Mouse (Mus musculus): ENCODE measurements around the gene March7. TPM values are rescaled to one million over a fixed set of nuclear protein-coding genes. Genes with fewer than 3 reads are reported as not detected.
A peak's percentile ranks its signal among the peaks of the same experiment; 100 is the strongest.

March7 gene
- total and polyA plus RNA-seq, 2 experiments from 2014 or later: 57.5 to 81.2 TPM

GRCm38 (mm10) chr2:60200051-60200562 lies 9.6 kb upstream of the March7 start:
- H3K36me3 ChIP-seq (ENCODE audit: insufficient read depth, low read length): no peaks in the 10 kb centered on the region
- DNase-seq (ENCODE audit: low spot score) (no peak), ATAC-seq (no peak)
- H3K4me3 ChIP-seq (ENCODE audit: low read length): no peak overlapping the region
- H3K27ac ChIP-seq: no peak overlapping the region
- WGBS: 95% methylated on average over 5 of the region's 5 CpGs
- no peak for TF ChIP-seq CTCF (IDR thresholded peaks at IDR 0.05; ENCODE audit: low read depth)
- no peak overlapping the region for H3K9ac ChIP-seq (replicated peaks; ENCODE audit: low read length)
- no peaks in the 10 kb centered on the region for H3K27me3 ChIP-seq (ENCODE audit: insufficient read depth, low read length)
- no peak overlapping the region for H3K4me2 ChIP-seq (ENCODE audit: low read depth, low read length)
- H3K9me3 ChIP-seq (ENCODE audit: low read length): no peaks in the 10 kb centered on the region
- no peaks in the 10 kb centered on the region for H3K4me1 ChIP-seq (ENCODE audit: insufficient read depth, low read length)

- TF ChIP-seq CTCF (IDR thresholded peaks at IDR 0.05; ENCODE audit: low read depth): peak; percentile 71
- no peak overlapping the region for H3K4me2 ChIP-seq (ENCODE audit: low read depth, low read length)
- H3K9ac ChIP-seq (replicated peaks; ENCODE audit: low read length): no peak overlapping the region
- H3K36me3 ChIP-seq (ENCODE audit: insufficient read depth, low read length): no peaks in the 10 kb centered on the region
- no peaks in the 10 kb centered on the region for H3K9me3 ChIP-seq (ENCODE audit: low read length)
- H3K27me3 ChIP-seq (ENCODE audit: insufficient read depth, low read length): no peaks in the 10 kb centered on the region
- ATAC-seq (no peak), DNase-seq (ENCODE audit: low spot score) (peak; percentile 60)
- no peak overlapping the region for H3K4me3 ChIP-seq (ENCODE audit: low read length)
- no peaks in the 10 kb centered on the region for H3K4me1 ChIP-seq (ENCODE audit: insufficient read depth, low read length)
- 56% methylated on average over 8 of the region's 8 CpGs for WGBS
- H3K27ac ChIP-seq: no peak overlapping the region
Observed at GRCm38 (mm10) chr2:60200667-60201066, 9.0 kb upstream of the March7 start.

- Histone ChIP-seq H3K4me1 (ENCODE audit: insufficient read depth, low read length) (0 out of 2 replicates have a peak, but pooled peaks cover 5% of the 10 kb centered on the region), H3K27me3 (ENCODE audit: insufficient read depth, low read length) (no peaks in the 10 kb centered on the region), H3K4me3 (ENCODE audit: low read length) (no peak overlapping the region), H3K4me2 (ENCODE audit: low read depth, low read length) (no peak overlapping the region), H3K9ac (replicated peaks; ENCODE audit: low read length) (no peak overlapping the region), H3K27ac (no peak overlapping the region), H3K9me3 (ENCODE audit: low read length) (no peaks in the 10 kb centered on the region), H3K36me3 (ENCODE audit: insufficient read depth, low read length) (no peaks in the 10 kb centered on the region)
- DNase-seq (ENCODE audit: low spot score): no peak
- 91% methylated on average over 8 of the region's 8 CpGs for whole genome bisulfite sequencing
- TF ChIP-seq CTCF (IDR thresholded peaks at IDR 0.05; ENCODE audit: low read depth): no peak
- ATAC-seq: no peak
Observed at GRCm38 (mm10) chr2:60202900-60203530, 6.7 kb upstream of the March7 start.

GRCm38 (mm10) chr2:60203733-60204132 lies 6.0 kb upstream of the March7 start:
- no peak for ATAC-seq
- Histone ChIP-seq H3K4me1 (ENCODE audit: insufficient read depth, low read length) (0 out of 2 replicates have a peak, but pooled peaks cover 9% of the 10 kb centered on the region), H3K9me3 (ENCODE audit: low read length) (no peaks in the 10 kb centered on the region), H3K9ac (replicated peaks; ENCODE audit: low read length) (no peak overlapping the region), H3K27ac (no peak overlapping the region), H3K36me3 (ENCODE audit: insufficient read depth, low read length) (no peaks in the 10 kb centered on the region), H3K4me3 (ENCODE audit: low read length) (no peak overlapping the region), H3K27me3 (ENCODE audit: insufficient read depth, low read length) (no peaks in the 10 kb centered on the region), H3K4me2 (ENCODE audit: low read depth, low read length) (no peak overlapping the region)
- TF ChIP-seq CTCF (IDR thresholded peaks at IDR 0.05; ENCODE audit: low read depth): no peak
- WGBS: 98% methylated on average over 4 of the region's 4 CpGs
- DNase-seq (ENCODE audit: low spot score): no peak

- Histone ChIP-seq H3K9me3 (ENCODE audit: low read length) (no peaks in the 10 kb centered on the region), H3K4me3 (ENCODE audit: low read length) (no peak overlapping the region), H3K9ac (replicated peaks; ENCODE audit: low read length) (no peak overlapping the region), H3K27ac (no peak overlapping the region), H3K27me3 (ENCODE audit: insufficient read depth, low read length) (no peaks in the 10 kb centered on the region), H3K4me1 (ENCODE audit: insufficient read depth, low read length) (0 out of 2 replicates have a peak, but pooled peaks cover 9% of the 10 kb centered on the region), H3K36me3 (ENCODE audit: insufficient read depth, low read length) (no peaks in the 10 kb centered on the region), H3K4me2 (ENCODE audit: low read depth, low read length) (no peak overlapping the region)
- no peak for ATAC-seq
- TF ChIP-seq CTCF (IDR thresholded peaks at IDR 0.05; ENCODE audit: low read depth): no peak
- WGBS: 93% methylated on average over 6 of the region's 6 CpGs
- no peak for DNase-seq (ENCODE audit: low spot score)
Observed at GRCm38 (mm10) chr2:60204162-60204561, 5.5 kb upstream of the March7 start.

GRCm38 (mm10) chr2:60205795-60206194 lies 3.9 kb upstream of the March7 start:
- H3K9ac ChIP-seq (replicated peaks; ENCODE audit: low read length): no peak overlapping the region
- H3K4me1 ChIP-seq (ENCODE audit: insufficient read depth, low read length): 0 out of 2 replicates have a peak, but pooled peaks cover 9% of the 10 kb centered on the region
- no peaks in the 10 kb centered on the region for H3K9me3 ChIP-seq (ENCODE audit: low read length)
- no peak for ATAC-seq
- no peak overlapping the region for H3K27ac ChIP-seq
- no peaks in the 10 kb centered on the region for H3K36me3 ChIP-seq (ENCODE audit: insufficient read depth, low read length)
- H3K4me2 ChIP-seq (ENCODE audit: low read depth, low read length): no peak overlapping the region
- no peak for DNase-seq (ENCODE audit: low spot score)
- H3K4me3 ChIP-seq (ENCODE audit: low read length): no peak overlapping the region
- TF ChIP-seq CTCF (IDR thresholded peaks at IDR 0.05; ENCODE audit: low read depth): no peak
- 35% methylated on average over 6 of the region's 6 CpGs for WGBS
- no peaks in the 10 kb centered on the region for H3K27me3 ChIP-seq (ENCODE audit: insufficient read depth, low read length)

GRCm38 (mm10) chr2:60209122-60209611 lies 520 bp upstream of the March7 start:
- ATAC-seq (no peak), DNase-seq (ENCODE audit: low spot score) (peak; percentile 60)
- Histone ChIP-seq H3K27ac (peak overlapping the region; percentile 92), H3K36me3 (ENCODE audit: insufficient read depth, low read length) (no peaks in the 10 kb centered on the region), H3K9me3 (ENCODE audit: low read length) (no peaks in the 10 kb centered on the region), H3K4me2 (ENCODE audit: low read depth, low read length) (peak overlapping the region; percentile 80), H3K4me1 (ENCODE audit: insufficient read depth, low read length) (peaks cover 24% of the 10 kb centered on the region; the same call in 1 of the 2 replicates), H3K27me3 (ENCODE audit: insufficient read depth, low read length) (no peaks in the 10 kb centered on the region), H3K9ac (replicated peaks; ENCODE audit: low read length) (peak overlapping the region; percentile 97), H3K4me3 (ENCODE audit: low read length) (peak overlapping the region; percentile 88)
- no peak; the same call in 1 of the 2 replicates for TF ChIP-seq CTCF (IDR thresholded peaks at IDR 0.05; ENCODE audit: low read depth)
- WGBS: under 1% methylated on average over 33 of the region's 35 CpGs
